Mouse (Mus musculus) ES-Bruce4 (cell line): ENCODE measurements at regions not wholly inside any gene's neighbourhood (a gene's known extent, or its start where the extent isn't known, plus 50 kb on each side); places are given as distances from the start of the nearest gene placed in this dataset.
"Not testable (repeated sequence)": the region's sequence is repeated elsewhere in the genome, so short reads cannot be mapped to it uniquely, and the experiment has no call there.

Experiments
- H3K27ac ChIP-seq: 2 replicates; pipeline ENCODE4 v1.5.1; 2012; ENCODE audit warnings: low read length, inconsistent platforms; ENCODE audit not compliant: insufficient read depth
- H3K27me3 ChIP-seq: 2 replicates; pipeline ENCODE4 v1.6.1; 2012; ENCODE audit warnings: mild to moderate bottlenecking, low read length, inconsistent platforms; ENCODE audit not compliant: control insufficient read depth, poor library complexity, insufficient read depth, severe bottlenecking
- H3K36me3 ChIP-seq: 2 replicates; pipeline ENCODE4 v1.6.1; 2012; ENCODE audit warnings: inconsistent platforms, mild to moderate bottlenecking, low read length, moderate library complexity; ENCODE audit not compliant: control insufficient read depth, poor library complexity, insufficient read depth, severe bottlenecking
- H3K4me1 ChIP-seq: one replicate; pipeline ENCODE4 v1.8.1; 2011; ENCODE audit warnings: low read length; ENCODE audit not compliant: control insufficient read depth, insufficient read depth
- H3K4me3 ChIP-seq: 2 replicates; pipeline ENCODE4 v1.5.1; 2011; ENCODE audit warnings: low read depth, mild to moderate bottlenecking, low read length
- H3K9ac ChIP-seq: 2 replicates; pipeline ENCODE4 v1.6.1; 2012; ENCODE audit warnings: low read depth, mild to moderate bottlenecking, inconsistent platforms; ENCODE audit not compliant: poor library complexity, severe bottlenecking
- H3K9me3 ChIP-seq: replicated peaks from 2 replicates; pipeline ENCODE4 v1.6.1; 2012; ENCODE audit warnings: mild to moderate bottlenecking, low read length, inconsistent platforms; ENCODE audit not compliant: control insufficient read depth, poor library complexity, insufficient read depth, severe bottlenecking
- CTCF ChIP-seq: IDR thresholded peaks from one replicate; pipeline ENCODE4 v1.8.1; 2011; ENCODE audit warnings: low read depth, low read length
- EP300 ChIP-seq: IDR thresholded peaks from 2 replicates; pipeline ENCODE4 v1.6.1; 2011; ENCODE audit warnings: low read depth, low read length; ENCODE audit not compliant: insufficient read depth
- POLR2A ChIP-seq: IDR thresholded peaks from one replicate; pipeline ENCODE4 v1.8.1; 2011; ENCODE audit warnings: low read length; ENCODE audit not compliant: insufficient read depth

GRCm38 (mm10) chr10:43667732-43668247 is 89.7 kb downstream of the Cd24a start:
- H3K36me3 ChIP-seq: no peaks in the 10 kb centered on the region
- H3K27ac ChIP-seq: no peak overlapping the region
- H3K4me3 ChIP-seq: no peak overlapping the region
- no peaks in the 10 kb centered on the region for H3K9me3 ChIP-seq
- H3K9ac ChIP-seq: no peak overlapping the region
- TF ChIP-seq EP300 (no peak), CTCF (no peak), POLR2A (no peak)
- no peaks in the 10 kb centered on the region for H3K4me1 ChIP-seq
- H3K27me3 ChIP-seq: no peaks in the 10 kb centered on the region

DNA sequence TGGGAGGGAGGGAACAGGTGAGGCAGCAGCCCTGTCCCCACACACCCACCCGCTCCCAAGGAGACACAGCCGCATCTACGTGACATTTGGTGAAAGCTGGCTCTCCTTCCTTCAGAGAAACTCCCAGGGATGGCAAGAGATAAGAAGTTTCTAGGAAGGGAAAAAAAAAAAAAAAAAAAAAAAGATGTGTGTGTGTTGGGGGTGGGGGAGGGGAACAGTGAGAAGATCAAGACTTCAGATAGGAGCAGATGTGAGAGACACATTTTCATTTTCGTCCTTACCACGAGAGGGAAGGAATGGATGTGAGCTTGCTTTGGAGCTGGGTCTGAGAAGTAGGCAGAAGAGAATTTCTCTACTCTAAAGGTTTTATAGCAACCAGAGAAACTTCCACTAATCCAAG is 91.4 kb downstream of the Cd24a start:
- Histone ChIP-seq H3K4me3 (no peak overlapping the region), H3K27ac (no peak overlapping the region), H3K27me3 (no peaks in the 10 kb centered on the region), H3K9ac (no peak overlapping the region), H3K4me1 (no peaks in the 10 kb centered on the region), H3K9me3 (no peaks in the 10 kb centered on the region), H3K36me3 (no peaks in the 10 kb centered on the region)
- TF ChIP-seq EP300 (no peak), CTCF (no peak), POLR2A (no peak)

- H3K4me1 ChIP-seq: no peaks in the 10 kb centered on the region
- H3K4me3 ChIP-seq: no peak overlapping the region
- no peak overlapping the region for H3K9ac ChIP-seq
- no peak overlapping the region for H3K27ac ChIP-seq
- no peaks in the 10 kb centered on the region for H3K9me3 ChIP-seq
- H3K27me3 ChIP-seq: no peaks in the 10 kb centered on the region
- H3K36me3 ChIP-seq: no peaks in the 10 kb centered on the region
- TF ChIP-seq EP300 (no peak), POLR2A (no peak)
Measured at GRCm38 (mm10) chr10:43670745-43671144, 92.7 kb downstream of the Cd24a start.

GRCm38 (mm10) chr10:43671785-43672184 is 93.7 kb downstream of the Cd24a start:
- Histone ChIP-seq H3K4me3 (no peak overlapping the region), H3K9me3 (no peaks in the 10 kb centered on the region), H3K4me1 (no peaks in the 10 kb centered on the region), H3K27ac (no peak overlapping the region), H3K9ac (no peak overlapping the region), H3K27me3 (no peaks in the 10 kb centered on the region), H3K36me3 (no peaks in the 10 kb centered on the region)
- TF ChIP-seq EP300 (no peak), POLR2A (no peak), CTCF (no peak)

- no peaks in the 10 kb centered on the region for H3K4me1 ChIP-seq
- H3K9me3 ChIP-seq: no peaks in the 10 kb centered on the region
- H3K9ac ChIP-seq: no peak overlapping the region
- no peak overlapping the region for H3K27ac ChIP-seq
- H3K36me3 ChIP-seq: no peaks in the 10 kb centered on the region
- no peaks in the 10 kb centered on the region for H3K27me3 ChIP-seq
- no peak for TF ChIP-seq CTCF
- TF ChIP-seq EP300: no peak
- no peak for TF ChIP-seq POLR2A
- H3K4me3 ChIP-seq: no peak overlapping the region
Measured at GRCm38 (mm10) chr10:43672490-43672889, 94.4 kb downstream of the Cd24a start.

DNA sequence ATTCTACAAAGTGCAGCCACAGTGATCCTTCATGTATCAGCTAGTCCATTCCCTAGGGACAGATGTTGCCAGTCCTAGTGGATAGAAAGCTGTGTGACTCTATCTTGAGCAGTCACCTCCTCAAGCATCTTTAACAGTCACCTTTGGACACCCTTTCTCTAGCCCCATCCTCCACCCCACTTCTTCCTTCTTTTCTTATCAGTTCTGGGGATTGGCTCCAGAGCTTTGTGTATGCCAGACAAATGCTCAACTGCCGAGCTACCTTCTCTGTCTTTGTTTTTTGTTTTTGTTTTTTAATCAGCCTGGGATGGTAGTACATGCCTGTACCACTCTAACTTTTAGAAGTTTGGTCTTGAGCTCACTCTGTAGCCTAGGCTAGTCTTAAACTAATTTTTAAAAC is 96.7 kb downstream of the Cd24a start:
- Histone ChIP-seq H3K27ac (no peak overlapping the region), H3K36me3 (no peaks in the 10 kb centered on the region), H3K4me1 (no peaks in the 10 kb centered on the region), H3K9ac (no peak overlapping the region), H3K9me3 (no peaks in the 10 kb centered on the region), H3K4me3 (no peak overlapping the region), H3K27me3 (no peaks in the 10 kb centered on the region; the same call in 1 of the 2 replicates)
- TF ChIP-seq CTCF (no peak), EP300 (no peak), POLR2A (no peak)

GRCm38 (mm10) chr10:43675495-43675894 is 97.4 kb downstream of the Cd24a start:
- H3K9ac ChIP-seq, H3K27me3 ChIP-seq, H3K9me3 ChIP-seq, H3K36me3 ChIP-seq, H3K27ac ChIP-seq, H3K4me1 ChIP-seq, H3K4me3 ChIP-seq: not testable (repeated sequence)
